Mouse (Mus musculus) erythroblast, embryonic 14.5 days (primary cell): ENCODE results near the gene Rpl36-ps4. TPM values are rescaled to one million over a fixed set of nuclear protein-coding genes. Genes with fewer than 3 reads are reported as not detected.
"Not testable (repeated sequence)": the region's sequence is repeated elsewhere in the genome, so short reads cannot be mapped to it uniquely, and the experiment has no call there.

Experiments
- H3K27me3 ChIP-seq: 2 replicates; pipeline ENCODE4 v1.6.1; 2012; ENCODE audit warnings: inconsistent platforms; ENCODE audit not compliant: control insufficient read depth
- H3K36me3 ChIP-seq: 2 replicates; pipeline ENCODE4 v1.6.1; 2012; ENCODE audit warnings: mild to moderate bottlenecking, inconsistent platforms; ENCODE audit not compliant: control insufficient read depth
- H3K4me1 ChIP-seq: 2 replicates; pipeline ENCODE4 v1.6.1; 2012; ENCODE audit warnings: inconsistent platforms; ENCODE audit not compliant: control insufficient read depth
- H3K4me3 ChIP-seq: replicated peaks from 2 replicates; pipeline ENCODE3; 2012; ENCODE audit warnings: moderate library complexity, mild to moderate bottlenecking, inconsistent platforms
- H3K9me3 ChIP-seq: 2 replicates; pipeline ENCODE4 v1.6.1; 2012; ENCODE audit warnings: low read length, inconsistent platforms, mixed read lengths; ENCODE audit not compliant: control insufficient read depth
- GATA1 ChIP-seq: IDR thresholded peaks from 2 replicates; pipeline ENCODE4 v1.6.1; 2012; ENCODE audit warnings: low read length, inconsistent platforms, mixed read lengths
- TAL1 ChIP-seq: IDR thresholded peaks from 3 replicates; pipeline ENCODE4 v1.6.1; 2012; ENCODE audit warnings: low read length, inconsistent platforms, mixed read lengths
- polyA plus RNA-seq: library from polyadenylated mRNA; stranded (reverse); fragments of >175 nt; gene quantifications from 2 replicates; pipeline ENCODE4 v1.2.3, GENCODE M21; 2012

The Rpl36-ps4 gene
- polyA plus RNA-seq, 1 experiment, result not detected

GRCm38 (mm10) chr17:87963081-87964075 is 42.6 kb downstream of the Rpl36-ps4 start:
- no peaks in the 10 kb centered on the region for H3K27me3 ChIP-seq
- H3K4me3 ChIP-seq, result no peak overlapping the region
- peaks cover 2% of the 10 kb centered on the region; the same call in 1 of the 2 replicates for H3K9me3 ChIP-seq
- TF ChIP-seq GATA1, result no peak
- TF ChIP-seq TAL1, result no peak
- H3K4me1 ChIP-seq, result no peaks in the 10 kb centered on the region
- no peaks in the 10 kb centered on the region for H3K36me3 ChIP-seq

GRCm38 (mm10) chr17:87968483-87968926 is 47.7 kb downstream of the Rpl36-ps4 start:
- H3K36me3 ChIP-seq, H3K27me3 ChIP-seq, H3K4me3 ChIP-seq, H3K9me3 ChIP-seq: not testable (repeated sequence)
- peaks cover 20% of the 10 kb centered on the region for H3K4me1 ChIP-seq

Other genes starting within 250 kb of the Rpl36-ps4 start
- 0.43 and 0.57 TPM in 2 replicates for gene Msh2, start 248.6 kb upstream of the Rpl36-ps4 start, polyA plus RNA-seq
- gene Kcnk12, start 123.0 kb upstream of the Rpl36-ps4 start, polyA plus RNA-seq, result 0.02 and 0.05 TPM in 2 replicates
- gene Msh6, start 54.1 kb downstream of the Rpl36-ps4 start, polyA plus RNA-seq, result 0.58 and 0.70 TPM in 2 replicates
- 0.16 and 0.17 TPM in 2 replicates for gene Fbxo11, start 144.3 kb downstream of the Rpl36-ps4 start, polyA plus RNA-seq